Mouse (Mus musculus) cerebellum, adult 2 months (tissue): ENCODE data around the gene Pabpn1l.

Experiments used
- CTCF ChIP-seq: fragments of 200-500 bp; IDR thresholded peaks from 2 replicates; pipeline ENCODE4 v1.5.1; 2011; ENCODE audit warnings: low read depth, mild to moderate bottlenecking, control low read depth, low read length, moderate library complexity, borderline replicate concordance; ENCODE audit not compliant: insufficient read depth
- POLR2A ChIP-seq: fragments of 200-500 bp; IDR thresholded peaks from 2 replicates; pipeline ENCODE4 v1.6.1; 2011; ENCODE audit warnings: low read length, control low read depth, borderline replicate concordance; ENCODE audit not compliant: insufficient read depth

GRCm38 (mm10) chr8:122579196-122579595 lies 43.3 kb downstream of the Pabpn1l start:
- no peak for TF ChIP-seq POLR2A
- TF ChIP-seq CTCF, result no peak
